Mouse (Mus musculus): ENCODE results near the gene Rrm2. TPM values are rescaled to one million over a fixed set of nuclear protein-coding genes. Genes with fewer than 3 reads are reported as not detected.
"Not testable (repeated sequence)": the region's sequence is repeated elsewhere in the genome, so short reads cannot be mapped to it uniquely, and the experiment has no call there.

Rrm2 gene
- polyA plus RNA-seq, 1 experiment from 2014 or later = 207 TPM

GRCm38 (mm10) chr12:24736956-24737355, 28.9 kb downstream of the Rrm2 start:
- 56% methylated on average over 2 of the region's 2 CpGs for WGBS

GRCm38 (mm10) chr12:24739963-24740362, 31.9 kb downstream of the Rrm2 start:
- H3K4me3 ChIP-seq (ENCODE audit: low read length) = no peak overlapping the region
- no peaks in the 10 kb centered on the region for H3K36me3 ChIP-seq (ENCODE audit: control insufficient read depth, insufficient read depth, low read length)
- no peaks in the 10 kb centered on the region for H3K4me1 ChIP-seq (replicated peaks; ENCODE audit: control insufficient read depth, insufficient read depth, low read length)
- H3K4me2 ChIP-seq (ENCODE audit: low read depth, low read length) = no peak overlapping the region
- no peaks in the 10 kb centered on the region for H3K9me3 ChIP-seq (ENCODE audit: control insufficient read depth, low read length)
- no peak for ATAC-seq (ENCODE audit: low read depth)
- WGBS = 76% methylated on average over 1 of the region's 1 CpGs
- H3K27ac ChIP-seq (ENCODE audit: low read length) = no peak overlapping the region
- no peak overlapping the region for H3K9ac ChIP-seq (ENCODE audit: low read length)
- no peaks in the 10 kb centered on the region for H3K27me3 ChIP-seq (ENCODE audit: control insufficient read depth, insufficient read depth, low read depth, low read length)

More at GRCm38 (mm10) chr12:24736956-24737355, 28.9 kb downstream of the Rrm2 start:
- no peak for ATAC-seq (ENCODE audit: low read depth)
- Histone ChIP-seq H3K9ac (ENCODE audit: low read length) (no peak overlapping the region), H3K36me3 (ENCODE audit: control insufficient read depth, insufficient read depth, low read length) (no peaks in the 10 kb centered on the region), H3K27me3 (ENCODE audit: control insufficient read depth, insufficient read depth, low read depth, low read length) (no peaks in the 10 kb centered on the region), H3K4me2 (ENCODE audit: low read depth, low read length) (no peak overlapping the region), H3K9me3 (ENCODE audit: control insufficient read depth, low read length) (no peaks in the 10 kb centered on the region), H3K4me1 (replicated peaks; ENCODE audit: control insufficient read depth, insufficient read depth, low read length) (no peaks in the 10 kb centered on the region), H3K4me3 (ENCODE audit: low read length) (no peak overlapping the region), H3K27ac (ENCODE audit: low read length) (no peak overlapping the region)

DNA sequence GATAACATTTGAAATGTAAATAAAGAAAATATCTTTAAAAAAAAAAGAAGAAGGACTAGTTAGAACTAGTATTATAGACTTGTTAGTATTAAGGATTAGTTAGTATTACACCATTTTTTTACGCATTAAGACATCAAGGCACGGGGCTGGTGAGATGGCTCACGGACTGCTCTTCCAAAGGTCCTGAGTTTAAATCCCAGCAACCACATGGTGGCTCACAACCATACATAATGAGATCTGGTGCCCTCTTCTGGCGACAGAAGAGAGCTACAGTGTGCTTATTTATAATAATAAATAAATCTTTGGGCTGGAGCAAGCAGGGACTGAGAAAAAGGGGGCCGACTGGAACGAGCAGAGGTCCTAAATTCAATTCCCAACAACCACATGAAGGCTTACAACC, 33.5 kb downstream of the Rrm2 start:
- not testable (repeated sequence) for H3K9me3 ChIP-seq (ENCODE audit: control insufficient read depth, low read length); ATAC-seq (ENCODE audit: low read depth); H3K4me3 ChIP-seq (ENCODE audit: low read length); H3K27ac ChIP-seq (ENCODE audit: low read length); H3K4me1 ChIP-seq (replicated peaks; ENCODE audit: control insufficient read depth, insufficient read depth, low read length); H3K4me2 ChIP-seq (ENCODE audit: low read depth, low read length); H3K27me3 ChIP-seq (ENCODE audit: control insufficient read depth, insufficient read depth, low read depth, low read length); H3K36me3 ChIP-seq (ENCODE audit: control insufficient read depth, insufficient read depth, low read length); H3K9ac ChIP-seq (ENCODE audit: low read length)
- WGBS = 68% methylated on average over 6 of the region's 6 CpGs

DNA sequence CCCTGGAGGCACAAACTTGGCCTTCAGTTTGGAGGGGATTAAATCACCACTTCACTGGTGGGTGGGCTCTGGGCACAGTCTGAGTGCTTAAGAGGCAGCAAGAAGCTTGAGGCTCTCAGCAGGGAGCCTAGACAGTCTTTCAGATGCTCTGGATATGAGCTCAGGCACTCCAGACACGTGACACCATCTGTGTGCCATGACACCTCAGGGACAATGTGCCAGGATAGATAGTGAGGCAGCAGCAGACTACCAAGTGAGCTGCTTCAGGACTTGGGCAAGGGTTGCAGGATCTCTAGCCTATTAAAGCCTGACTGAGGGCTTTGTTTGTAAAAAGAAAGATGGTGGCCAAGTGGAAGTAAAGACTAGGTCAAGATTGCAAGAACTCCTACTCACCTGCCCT, 36.3 kb downstream of the Rrm2 start:
- Histone ChIP-seq H3K4me3 (ENCODE audit: low read length) (no peak overlapping the region), H3K4me1 (replicated peaks; ENCODE audit: control insufficient read depth, insufficient read depth, low read length) (no peaks in the 10 kb centered on the region), H3K9me3 (ENCODE audit: control insufficient read depth, low read length) (no peaks in the 10 kb centered on the region), H3K27ac (ENCODE audit: low read length) (no peak overlapping the region), H3K4me2 (ENCODE audit: low read depth, low read length) (no peak overlapping the region), H3K27me3 (ENCODE audit: control insufficient read depth, insufficient read depth, low read depth, low read length) (no peaks in the 10 kb centered on the region), H3K9ac (ENCODE audit: low read length) (no peak overlapping the region), H3K36me3 (ENCODE audit: control insufficient read depth, insufficient read depth, low read length) (no peaks in the 10 kb centered on the region)
- WGBS = 55% methylated on average over 1 of the region's 1 CpGs
- no peak for ATAC-seq (ENCODE audit: low read depth)

GRCm38 (mm10) chr12:24746579-24747296, 38.7 kb downstream of the Rrm2 start:
- Histone ChIP-seq H3K27me3 (ENCODE audit: control insufficient read depth, insufficient read depth, low read depth, low read length) (no peaks in the 10 kb centered on the region), H3K4me2 (ENCODE audit: low read depth, low read length) (no peak overlapping the region), H3K36me3 (ENCODE audit: control insufficient read depth, insufficient read depth, low read length) (no peaks in the 10 kb centered on the region), H3K4me1 (replicated peaks; ENCODE audit: control insufficient read depth, insufficient read depth, low read length) (no peaks in the 10 kb centered on the region), H3K9ac (ENCODE audit: low read length) (no peak overlapping the region), H3K9me3 (ENCODE audit: control insufficient read depth, low read length) (no peaks in the 10 kb centered on the region), H3K4me3 (ENCODE audit: low read length) (no peak overlapping the region), H3K27ac (ENCODE audit: low read length) (peak overlapping the region; percentile 19; the same call in 1 of the 2 replicates)
- WGBS = 49% methylated on average over 5 of the region's 5 CpGs
- peak; percentile 77 for ATAC-seq (ENCODE audit: low read depth)

DNA sequence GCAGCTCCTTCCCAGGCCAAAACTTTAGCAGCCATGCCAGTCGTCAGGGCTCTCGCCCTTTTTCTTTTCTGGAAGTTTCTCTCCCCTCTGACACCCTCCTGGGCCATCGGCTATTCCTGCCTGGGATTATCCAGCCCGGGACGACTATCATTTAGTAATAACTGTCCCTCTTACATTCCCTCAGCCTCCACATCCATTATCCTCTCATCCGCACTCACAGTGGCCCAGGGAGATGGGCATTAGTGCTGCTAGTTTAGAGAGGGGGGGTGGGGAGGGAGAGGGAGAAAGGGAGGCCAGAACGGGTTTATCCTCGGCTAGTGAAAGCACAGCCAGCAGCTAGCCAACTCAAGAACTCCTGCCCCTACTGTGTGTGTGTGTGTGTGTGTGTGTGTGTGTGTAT, 39.3 kb downstream of the Rrm2 start:
- ATAC-seq (ENCODE audit: low read depth) = no peak
- H3K27ac ChIP-seq (ENCODE audit: low read length) = peak overlapping the region; percentile 19; the same call in 1 of the 2 replicates
- WGBS = 45% methylated on average over 8 of the region's 8 CpGs

DNA sequence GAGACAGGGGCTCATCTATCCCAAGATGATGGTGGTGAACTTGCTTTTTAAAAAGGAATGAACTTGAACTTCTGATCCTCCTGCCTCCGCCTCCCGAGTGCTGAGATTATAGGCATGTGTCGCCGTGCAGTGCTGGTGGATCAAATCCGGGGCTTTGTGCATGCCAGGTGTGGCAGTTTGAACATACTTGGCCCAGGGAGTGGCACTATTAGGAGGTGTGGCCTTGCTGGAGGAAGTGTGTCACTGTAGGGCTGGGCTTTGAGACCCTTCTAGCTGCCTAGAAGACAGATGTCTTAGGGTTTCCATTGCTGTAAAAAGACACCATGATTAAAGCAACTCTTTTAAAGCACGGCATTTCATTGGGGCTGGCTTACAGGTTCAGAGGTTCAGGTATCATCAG, 42.5 kb downstream of the Rrm2 start:
- no peaks in the 10 kb centered on the region for H3K36me3 ChIP-seq (ENCODE audit: control insufficient read depth, insufficient read depth, low read length)
- WGBS = 87% methylated on average over 6 of the region's 6 CpGs
- no peak for ATAC-seq (ENCODE audit: low read depth)
- no peak overlapping the region for H3K4me3 ChIP-seq (ENCODE audit: low read length)
- no peak overlapping the region for H3K9ac ChIP-seq (ENCODE audit: low read length)
- no peaks in the 10 kb centered on the region for H3K4me1 ChIP-seq (replicated peaks; ENCODE audit: control insufficient read depth, insufficient read depth, low read length)
- no peak overlapping the region for H3K4me2 ChIP-seq (ENCODE audit: low read depth, low read length)
- no peaks in the 10 kb centered on the region for H3K27me3 ChIP-seq (ENCODE audit: control insufficient read depth, insufficient read depth, low read depth, low read length)
- H3K9me3 ChIP-seq (ENCODE audit: control insufficient read depth, low read length) = no peaks in the 10 kb centered on the region
- H3K27ac ChIP-seq (ENCODE audit: low read length) = no peak overlapping the region

More for the DNA sequence above, 39.3 kb downstream of the Rrm2 start:
- no peaks in the 10 kb centered on the region for H3K4me1 ChIP-seq (replicated peaks; ENCODE audit: control insufficient read depth, insufficient read depth, low read length)
- H3K27me3 ChIP-seq (ENCODE audit: control insufficient read depth, insufficient read depth, low read depth, low read length) = no peaks in the 10 kb centered on the region
- H3K9me3 ChIP-seq (ENCODE audit: control insufficient read depth, low read length) = no peaks in the 10 kb centered on the region
- no peaks in the 10 kb centered on the region for H3K36me3 ChIP-seq (ENCODE audit: control insufficient read depth, insufficient read depth, low read length)
- no peak overlapping the region for H3K9ac ChIP-seq (ENCODE audit: low read length)
- no peak overlapping the region for H3K4me3 ChIP-seq (ENCODE audit: low read length)
- H3K4me2 ChIP-seq (ENCODE audit: low read depth, low read length) = no peak overlapping the region

GRCm38 (mm10) chr12:24753680-24754079, 45.6 kb downstream of the Rrm2 start:
- 54% methylated on average over 4 of the region's 4 CpGs for WGBS
- H3K27ac ChIP-seq (ENCODE audit: low read length) = no peak overlapping the region

DNA sequence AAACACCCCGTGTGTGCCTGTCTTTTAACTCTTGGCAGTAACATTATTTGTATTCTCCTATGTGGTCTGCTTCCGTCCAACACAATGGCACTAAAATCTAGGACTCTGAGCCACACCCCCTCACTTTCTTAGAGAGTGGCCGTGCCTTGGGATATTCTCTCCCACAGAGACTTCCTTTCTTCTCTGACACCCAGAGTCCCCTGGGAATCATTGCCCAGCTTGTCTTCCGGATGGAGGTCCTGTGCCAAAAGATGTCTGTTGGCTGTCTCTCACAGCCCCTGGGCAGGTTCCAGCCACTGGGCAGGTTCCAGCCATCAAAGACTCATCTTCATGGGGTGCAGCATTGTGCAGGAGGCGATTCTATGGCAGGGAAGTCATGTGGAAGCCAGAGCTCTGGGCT, 46.7 kb downstream of the Rrm2 start:
- no peak overlapping the region for H3K4me2 ChIP-seq (ENCODE audit: low read depth, low read length)
- no peak overlapping the region for H3K4me3 ChIP-seq (ENCODE audit: low read length)
- peak overlapping the region; percentile 24 for H3K27ac ChIP-seq (ENCODE audit: low read length)
- 44% methylated on average over 5 of the region's 5 CpGs for WGBS
- H3K9ac ChIP-seq (ENCODE audit: low read length) = no peak overlapping the region
- peak; percentile 61 for ATAC-seq (ENCODE audit: low read depth)
- no peaks in the 10 kb centered on the region for H3K36me3 ChIP-seq (ENCODE audit: control insufficient read depth, insufficient read depth, low read length)
- no peaks in the 10 kb centered on the region for H3K4me1 ChIP-seq (replicated peaks; ENCODE audit: control insufficient read depth, insufficient read depth, low read length)
- no peaks in the 10 kb centered on the region for H3K27me3 ChIP-seq (ENCODE audit: control insufficient read depth, insufficient read depth, low read depth, low read length)
- H3K9me3 ChIP-seq (ENCODE audit: control insufficient read depth, low read length) = no peaks in the 10 kb centered on the region

More at GRCm38 (mm10) chr12:24753680-24754079, 45.6 kb downstream of the Rrm2 start:
- Histone ChIP-seq H3K27me3 (ENCODE audit: control insufficient read depth, insufficient read depth, low read depth, low read length) (no peaks in the 10 kb centered on the region), H3K36me3 (ENCODE audit: control insufficient read depth, insufficient read depth, low read length) (no peaks in the 10 kb centered on the region), H3K9ac (ENCODE audit: low read length) (no peak overlapping the region), H3K9me3 (ENCODE audit: control insufficient read depth, low read length) (no peaks in the 10 kb centered on the region), H3K4me3 (ENCODE audit: low read length) (no peak overlapping the region), H3K4me1 (replicated peaks; ENCODE audit: control insufficient read depth, insufficient read depth, low read length) (no peaks in the 10 kb centered on the region), H3K4me2 (ENCODE audit: low read depth, low read length) (no peak overlapping the region)
- no peak for ATAC-seq (ENCODE audit: low read depth)
